Mouse (Mus musculus) right cerebral cortex, postnatal 25 days (tissue): ENCODE data around the gene Ctrb1.

ENCODE experiments used
- DNase-seq: peaks from one replicate; pipeline ENCODE4 v3.0.0; 2022

Gene Ctrb1

DNA sequence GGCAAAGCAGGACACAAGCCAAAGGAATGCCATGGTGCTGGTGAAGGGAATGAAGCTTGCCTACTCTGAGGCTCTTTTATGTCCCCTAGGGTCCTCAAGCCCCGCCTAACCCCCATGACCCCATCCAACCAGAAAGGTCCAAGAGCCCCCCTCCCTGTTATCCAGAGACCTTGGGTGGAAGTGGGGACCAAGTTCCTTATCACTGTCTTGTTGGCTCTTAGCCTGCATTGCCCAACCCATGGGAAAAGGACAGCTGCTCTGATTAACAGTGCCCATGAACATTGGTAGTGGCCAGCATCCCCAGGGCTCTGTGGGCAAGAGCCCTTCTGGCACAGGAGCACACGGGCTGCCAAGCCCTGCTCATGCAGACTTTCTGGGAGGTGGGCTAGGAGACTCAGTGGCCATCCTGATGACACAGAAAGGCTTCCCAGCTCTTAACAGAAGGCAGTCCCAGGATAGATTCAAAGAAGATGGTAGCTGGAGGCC, at the start of gene Ctrb1:
Gene Ctrb1 (minus strand): TSS at position 51 of the 486 bp plus-strand sequence.
- no peak for DNase-seq

DNA sequence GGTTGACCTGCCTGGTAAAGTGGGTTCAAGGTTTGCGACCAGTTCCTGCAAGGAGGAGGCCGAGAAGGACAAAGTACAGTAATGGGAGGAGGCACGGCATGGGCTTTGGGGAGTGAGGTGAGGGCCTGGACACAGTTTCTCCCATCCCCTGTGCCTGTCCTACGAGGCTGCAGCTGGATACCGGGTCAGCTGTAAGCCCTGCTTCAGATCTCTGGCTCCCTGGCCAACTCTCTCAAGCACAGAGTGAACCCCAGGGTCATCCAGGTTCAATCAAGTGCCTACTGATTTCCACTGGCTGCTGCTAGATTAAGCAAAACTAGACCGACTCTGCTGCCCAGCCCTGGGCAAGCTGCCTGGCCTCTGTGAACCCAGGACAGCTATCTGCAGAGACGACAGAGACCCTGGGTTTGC, 49.5 kb upstream of the Ctrb1 start:
- no peak for DNase-seq

DNA sequence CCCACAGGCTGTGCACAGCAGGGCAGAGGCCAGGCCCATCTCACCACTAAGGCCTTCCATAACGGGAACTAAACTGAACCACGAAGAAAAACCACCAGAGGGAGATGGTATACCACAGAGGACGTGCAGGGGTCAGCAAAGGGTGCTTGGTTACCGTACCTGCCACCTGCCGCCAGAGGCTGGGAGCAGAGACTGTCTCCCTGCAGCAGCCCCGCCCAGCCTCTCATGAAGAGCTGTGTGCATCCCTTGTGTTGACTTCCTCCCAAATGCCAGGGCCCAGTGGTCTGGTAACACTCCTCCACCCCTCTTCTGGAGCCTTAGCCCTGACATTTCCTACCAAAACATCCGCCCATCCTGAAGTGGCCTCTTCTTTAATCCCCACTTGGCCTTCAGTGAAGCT, 48.8 kb upstream of the Ctrb1 start:
- no peak for DNase-seq

DNA sequence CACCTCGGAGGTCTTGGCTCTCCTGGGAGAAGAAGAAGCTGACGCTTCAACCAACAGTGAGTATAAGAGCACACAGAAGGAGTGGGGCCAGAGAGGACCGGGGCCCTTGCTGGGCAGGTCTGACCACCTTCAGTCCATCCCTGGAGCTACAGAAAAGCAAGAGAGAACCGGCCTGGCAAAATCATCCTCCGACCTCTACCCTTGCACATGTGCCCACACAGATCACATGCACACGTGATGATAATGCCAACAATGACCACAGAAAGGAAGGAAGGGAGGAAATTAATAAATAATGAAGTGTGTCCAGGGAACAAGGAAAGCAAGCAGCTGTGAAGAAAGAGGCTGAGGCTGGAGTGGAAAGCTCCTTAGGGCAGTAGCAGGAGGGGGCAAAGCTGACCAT, 48.1 kb upstream of the Ctrb1 start:
- no peak for DNase-seq

DNA sequence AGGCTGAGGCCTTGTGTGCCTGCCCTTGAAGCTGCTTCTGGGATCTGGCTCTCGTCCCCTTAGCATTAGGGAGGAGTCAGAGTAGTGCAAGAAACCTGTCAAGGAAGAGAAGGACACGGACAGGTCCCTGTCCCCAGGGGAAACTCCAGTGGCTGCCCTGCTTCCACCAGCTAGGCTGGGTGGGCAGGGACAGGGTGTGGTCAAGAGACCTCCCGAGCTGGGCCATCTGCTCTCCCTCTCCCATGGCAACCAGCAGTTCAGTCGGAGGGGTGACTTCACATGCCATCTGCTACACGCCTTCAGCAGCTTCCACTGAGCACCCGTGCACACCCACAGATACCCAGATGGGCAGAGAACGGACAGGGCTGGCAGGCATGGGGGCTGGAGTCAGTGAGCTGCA, 45.5 kb upstream of the Ctrb1 start:
- DNase-seq = peak; percentile 70

DNA sequence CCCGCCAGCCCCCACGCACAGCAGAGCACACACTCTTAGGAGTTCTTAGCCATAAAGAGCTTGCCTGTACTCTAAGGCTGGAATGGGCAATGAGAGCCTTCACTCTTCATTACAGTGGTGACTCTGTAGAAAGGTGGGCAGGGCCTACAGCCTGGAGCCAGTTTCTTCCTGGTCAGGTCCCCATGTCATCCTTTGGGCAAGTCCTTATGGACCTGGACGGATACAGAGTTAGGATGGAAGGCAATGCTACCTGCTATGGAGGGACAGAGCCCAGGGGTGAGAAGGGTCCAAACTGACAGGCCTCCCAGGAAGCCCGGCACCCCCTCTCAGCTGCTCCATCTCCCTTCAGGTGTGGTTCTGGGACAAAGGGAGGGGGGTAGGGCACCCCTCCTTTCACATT, 45.0 kb upstream of the Ctrb1 start:
- peak; percentile 6 for DNase-seq

DNA sequence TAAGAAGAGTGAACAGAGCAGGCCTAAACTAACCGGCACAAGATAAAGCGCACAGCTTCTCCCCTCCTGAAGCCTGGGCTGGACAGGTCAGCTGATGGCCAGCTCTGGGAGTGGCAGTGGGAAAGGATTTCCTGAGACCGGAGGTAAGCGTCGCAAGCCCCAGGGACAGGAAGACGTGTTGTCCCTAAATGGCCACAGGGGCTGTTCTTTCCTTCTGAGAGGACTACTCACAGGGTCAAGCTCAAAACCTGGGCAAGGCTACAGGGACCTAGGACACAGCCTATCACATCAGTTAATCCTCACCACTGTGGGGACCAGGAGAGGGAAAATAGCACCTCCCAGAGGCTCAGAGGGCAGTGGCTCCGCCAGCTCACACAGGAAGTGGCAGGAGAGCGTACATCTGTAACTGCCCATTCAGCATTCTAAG, 44.5 kb upstream of the Ctrb1 start:
- DNase-seq = peak; percentile 3

DNA sequence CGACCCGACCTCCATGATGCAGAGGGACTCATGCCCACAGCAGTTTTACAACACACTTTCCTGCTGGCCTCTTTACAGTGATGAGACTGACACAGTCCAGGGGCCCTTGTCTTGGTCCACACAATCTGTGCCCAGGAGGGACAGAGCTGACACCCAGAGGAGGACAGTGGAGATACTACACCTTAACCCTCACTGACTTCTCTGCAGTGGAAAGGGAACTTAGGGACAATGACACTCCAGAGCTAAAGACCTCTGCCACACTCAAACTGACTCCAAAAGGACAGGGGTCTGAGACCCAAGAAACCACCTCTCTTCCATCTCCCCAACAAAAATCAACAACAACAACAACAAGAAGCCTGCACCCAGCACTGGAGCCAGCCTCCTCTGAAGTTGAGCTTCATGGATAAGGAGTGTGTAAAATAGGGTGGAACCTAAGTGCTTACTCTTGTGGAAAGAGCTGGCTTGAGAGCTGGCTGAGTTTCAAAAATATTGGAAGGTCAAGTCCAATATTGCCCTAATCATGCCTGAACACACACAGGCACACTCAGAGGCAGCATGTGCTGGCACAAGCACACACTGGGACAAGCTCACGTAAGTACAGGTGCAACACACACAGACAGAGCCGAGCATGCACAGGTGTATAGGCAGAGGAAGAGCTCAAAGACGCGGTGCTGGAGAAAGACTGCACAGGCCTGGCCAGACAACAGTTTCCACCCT, 43.6 kb upstream of the Ctrb1 start:
- no peak for DNase-seq

DNA sequence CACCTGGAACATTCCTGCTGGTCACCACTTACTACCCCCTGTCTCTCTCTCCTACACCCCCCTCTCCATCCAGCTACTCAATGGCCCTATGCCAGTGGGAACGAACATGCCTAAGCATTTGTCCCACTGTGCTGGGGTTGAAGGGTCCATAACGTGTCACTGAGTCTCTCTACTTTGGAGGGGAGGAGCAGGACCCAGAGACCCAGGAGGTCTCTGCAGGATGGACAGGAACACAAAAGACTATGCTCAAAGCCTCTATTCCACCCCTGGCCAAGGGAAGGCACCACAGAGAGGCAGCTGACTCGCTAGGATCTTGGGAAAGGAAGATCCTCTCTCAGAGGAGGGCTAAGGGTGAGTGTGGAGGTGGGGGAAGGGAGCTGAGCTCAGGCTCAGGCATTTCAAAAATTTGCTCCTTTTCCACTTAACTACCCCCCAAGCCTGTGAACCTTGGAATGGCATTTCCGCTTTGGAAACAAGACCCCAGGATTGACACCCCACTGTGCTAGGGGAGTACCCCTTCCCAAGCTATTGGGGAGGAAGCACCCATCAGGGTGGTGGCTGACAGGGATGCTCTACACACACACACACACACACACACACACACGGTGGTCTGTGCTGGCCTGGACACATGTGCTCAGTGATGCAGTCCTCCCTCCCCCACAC, 42.9 kb upstream of the Ctrb1 start:
- peak; percentile 3 for DNase-seq

DNA sequence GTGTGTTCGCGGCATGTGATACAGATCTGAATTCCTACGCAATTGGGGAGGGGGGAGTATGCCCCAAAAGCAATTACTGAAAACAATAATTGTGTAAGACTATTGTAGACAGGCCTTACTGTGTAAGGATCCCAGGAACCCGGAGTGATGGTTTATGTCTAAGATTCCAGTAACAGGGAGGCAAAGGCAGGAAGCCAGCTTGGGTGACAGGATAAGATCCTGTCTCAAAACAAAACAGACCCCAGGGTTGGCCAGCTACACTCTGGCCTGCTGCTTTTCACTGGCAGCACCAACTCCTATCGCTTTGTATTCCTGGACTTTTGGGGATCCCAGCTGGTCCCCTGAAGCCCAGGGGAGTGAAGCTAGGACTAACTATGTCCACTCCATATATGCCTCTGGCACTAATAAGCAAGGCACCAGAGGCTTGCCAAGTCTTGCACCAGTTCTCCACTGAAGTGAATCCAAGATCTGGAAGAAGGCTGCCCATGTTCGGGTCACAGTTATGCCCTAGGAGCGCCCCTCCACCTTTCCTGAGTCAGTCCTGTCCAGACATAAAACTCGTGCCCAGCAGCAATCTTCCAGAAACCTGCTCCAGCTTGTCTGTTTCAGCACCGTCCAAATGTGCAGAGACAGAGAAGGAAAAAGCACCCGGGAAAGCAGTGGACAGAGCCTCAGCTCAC, 41.7 kb upstream of the Ctrb1 start:
- DNase-seq = peak; percentile 7

DNA sequence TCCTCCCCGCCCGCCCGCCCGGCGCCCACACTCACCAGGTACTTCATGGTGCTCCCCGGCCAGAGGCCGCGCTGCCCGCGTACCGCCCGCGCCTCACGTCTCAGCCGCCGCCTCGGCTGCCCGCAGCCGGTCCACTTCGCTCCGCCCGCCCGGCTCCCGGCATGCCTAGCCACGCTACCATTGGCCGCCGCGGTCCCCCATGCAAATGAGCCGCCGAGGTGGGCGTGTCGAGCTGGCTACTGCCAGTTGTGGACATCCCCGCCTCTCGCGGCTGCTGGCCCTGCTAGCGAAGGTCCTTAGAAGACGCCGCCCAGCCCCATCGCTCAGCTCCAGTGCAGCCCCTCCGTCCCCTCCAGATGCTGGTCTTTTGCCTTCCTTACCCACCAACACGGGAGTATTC, 41.2 kb upstream of the Ctrb1 start:
- peak; percentile 97 for DNase-seq

DNA sequence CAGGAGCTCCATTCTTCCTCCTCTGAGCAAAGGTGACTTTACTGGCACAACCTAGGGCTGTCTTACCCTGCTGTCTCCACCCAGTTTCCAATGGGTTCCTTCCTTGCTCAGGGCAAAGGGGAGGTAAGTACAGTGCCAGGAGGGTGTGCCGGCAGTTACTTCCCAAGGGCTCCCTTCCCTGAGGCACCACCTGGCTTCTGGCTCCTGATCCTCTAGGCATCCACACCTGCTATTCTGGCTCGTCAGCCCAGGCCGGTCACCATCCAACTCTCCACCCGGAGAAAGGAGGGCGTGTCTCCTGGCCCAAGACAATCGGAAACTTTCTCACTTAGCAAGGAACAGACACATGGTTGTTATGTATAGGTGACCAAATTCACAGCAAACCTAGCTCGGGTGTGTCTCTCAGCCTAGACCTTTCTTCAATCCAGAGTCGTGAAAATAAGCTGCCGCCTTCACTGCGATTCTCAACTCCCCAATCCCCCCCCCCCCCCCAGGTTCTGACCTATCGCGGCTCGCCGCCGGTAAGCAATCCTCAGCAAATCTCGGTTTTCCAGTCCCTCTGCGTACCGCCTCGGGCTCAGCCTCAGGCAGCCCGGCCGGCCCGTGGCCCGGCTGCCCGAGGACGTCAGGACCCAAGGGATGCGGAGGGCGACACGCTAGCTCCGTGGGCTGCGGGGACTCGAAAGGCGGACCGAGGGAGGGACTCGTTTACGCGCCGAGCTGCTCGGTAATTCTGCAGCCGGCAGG, 40.6 kb upstream of the Ctrb1 start:
- DNase-seq = no peak

DNA sequence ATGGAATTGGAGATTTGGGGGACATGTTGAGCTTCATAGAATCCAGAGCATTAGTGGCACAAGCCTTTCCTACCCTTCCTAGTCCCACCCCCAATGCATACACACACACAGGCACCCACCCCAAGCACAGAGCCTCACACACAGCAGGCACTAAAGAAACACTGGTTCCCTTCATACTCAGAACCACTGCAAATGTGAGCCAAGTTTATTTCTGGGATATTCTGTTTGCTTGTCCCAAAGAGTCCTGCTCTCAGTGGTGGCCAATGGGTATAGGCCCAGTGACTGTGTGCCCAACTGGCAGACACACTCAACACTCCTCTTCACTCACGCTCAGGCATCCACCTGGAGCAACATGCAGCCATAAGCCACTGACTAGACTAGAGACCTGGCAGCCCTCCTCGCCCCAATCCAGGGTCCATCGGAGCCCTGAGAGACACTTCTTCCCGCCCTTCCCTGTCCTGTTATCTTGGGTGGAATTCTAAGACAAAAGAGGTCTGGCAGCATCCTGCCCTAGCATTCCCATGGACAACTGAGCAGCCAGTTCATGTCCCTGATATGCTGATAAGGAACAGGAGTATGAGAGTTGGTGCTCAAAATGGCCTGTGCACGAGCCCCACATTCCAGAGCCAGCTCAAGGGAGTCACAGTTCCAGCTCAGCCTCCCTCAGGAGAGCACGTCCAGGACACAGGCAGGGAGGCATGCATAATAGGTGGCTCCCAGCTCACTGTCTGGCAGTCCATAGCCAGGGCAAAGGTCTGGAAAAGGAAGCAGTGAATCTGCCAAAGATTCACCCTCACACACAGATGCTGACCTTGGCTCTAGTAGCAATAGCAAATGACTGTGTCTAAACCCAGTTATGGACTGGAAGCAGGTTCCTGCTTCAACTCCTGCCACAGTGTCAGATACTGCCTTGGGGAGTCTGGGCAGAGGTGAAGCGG, 38.7 kb upstream of the Ctrb1 start:
- peak; percentile 4 for DNase-seq

DNA sequence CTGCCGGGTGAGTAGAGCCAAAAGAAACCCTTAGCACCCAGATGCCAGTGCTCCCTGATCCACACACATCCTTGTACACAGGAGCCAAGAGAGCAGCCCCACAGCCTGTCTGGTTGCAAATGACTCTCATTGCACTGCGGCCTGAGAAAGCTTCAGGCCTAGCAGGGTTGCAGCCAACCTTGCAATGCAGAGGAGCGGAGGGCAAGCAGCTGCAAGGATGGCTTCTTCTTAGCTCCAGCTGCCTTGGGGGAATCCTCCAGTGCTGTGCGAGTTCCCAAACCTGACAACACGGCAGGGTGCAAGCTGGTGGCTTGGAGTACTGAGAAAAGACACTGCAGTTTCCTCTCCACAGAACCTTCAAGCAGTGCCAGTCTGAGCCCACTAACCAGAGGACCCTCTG, 37.7 kb upstream of the Ctrb1 start:
- no peak for DNase-seq

DNA sequence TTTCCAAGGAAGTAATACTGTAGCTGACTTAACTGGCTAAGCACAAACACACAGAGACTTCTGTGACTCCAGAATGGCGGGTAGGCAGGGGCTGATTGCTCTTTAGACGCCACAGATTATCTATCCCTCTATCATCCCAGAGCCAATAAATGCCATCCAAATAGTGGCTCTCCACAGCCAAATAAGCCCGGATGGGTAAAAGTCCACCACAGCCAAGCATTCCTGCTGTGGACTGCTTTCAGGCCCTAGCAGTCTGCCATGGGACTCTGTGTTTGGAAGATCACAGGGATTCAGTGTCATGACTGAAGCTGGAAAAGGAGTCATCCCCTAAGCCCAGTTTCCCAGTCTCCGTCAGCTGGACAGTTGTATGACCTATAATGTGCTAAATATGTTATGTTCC, 36.7 kb upstream of the Ctrb1 start:
- no peak for DNase-seq

DNA sequence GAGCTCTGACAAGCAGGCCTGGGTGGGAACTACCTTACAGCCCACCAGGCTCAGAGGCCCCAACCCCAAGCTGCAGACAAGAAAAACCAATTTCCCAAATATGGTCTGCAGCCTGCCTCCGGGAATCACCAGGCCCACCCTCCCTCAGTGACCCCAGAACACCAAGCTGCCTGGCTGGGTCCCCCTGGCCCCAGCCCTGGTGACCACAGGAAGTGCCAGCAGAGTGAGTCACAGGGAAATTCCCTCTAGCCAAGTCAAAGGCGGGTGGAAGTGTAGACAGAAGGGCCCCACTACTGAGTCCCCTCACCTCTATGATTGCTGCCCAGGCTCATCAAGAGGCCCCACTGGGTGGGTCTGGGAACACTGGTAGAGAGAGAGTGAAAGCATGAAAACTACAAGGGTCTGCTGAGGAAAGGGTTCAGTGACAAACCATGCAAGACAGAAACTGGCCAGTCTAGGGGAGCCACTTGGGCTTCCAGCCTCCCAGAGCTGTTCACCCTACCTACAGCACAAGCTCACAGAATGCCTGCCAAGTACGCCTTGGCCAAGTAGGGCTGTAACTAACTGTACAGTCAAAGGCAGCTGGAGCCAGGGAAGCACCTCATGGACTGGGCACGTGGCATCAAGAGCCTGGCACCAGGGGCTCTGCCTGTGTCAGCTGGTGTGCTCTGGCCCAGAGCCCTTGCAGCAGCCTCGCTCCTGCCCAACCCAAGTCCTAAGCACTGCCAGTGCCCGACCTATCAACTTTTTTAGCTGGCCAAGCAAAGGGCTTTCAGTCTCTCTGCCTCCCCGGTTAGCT, 35.5 kb upstream of the Ctrb1 start:
- DNase-seq = no peak

DNA sequence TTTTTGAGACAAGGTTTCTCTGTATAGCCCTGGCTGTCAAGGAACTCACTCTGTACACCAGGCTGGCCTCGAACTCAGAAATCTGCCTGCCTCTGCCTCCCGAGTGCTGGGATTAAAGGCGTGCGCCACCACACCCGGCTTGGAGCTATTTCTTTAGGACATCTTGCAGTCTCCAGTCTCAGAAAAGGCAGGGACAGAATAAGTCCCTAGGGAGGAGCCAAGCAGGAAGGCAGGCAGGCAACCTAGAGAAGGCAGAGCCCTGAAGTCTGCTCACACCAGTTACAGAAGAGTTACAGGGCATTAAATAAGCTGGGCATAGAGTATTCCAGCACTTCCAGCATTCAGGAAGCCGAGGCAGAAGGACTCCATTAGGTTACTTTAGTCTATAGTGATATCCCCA, 34.5 kb upstream of the Ctrb1 start:
- no peak for DNase-seq

DNA sequence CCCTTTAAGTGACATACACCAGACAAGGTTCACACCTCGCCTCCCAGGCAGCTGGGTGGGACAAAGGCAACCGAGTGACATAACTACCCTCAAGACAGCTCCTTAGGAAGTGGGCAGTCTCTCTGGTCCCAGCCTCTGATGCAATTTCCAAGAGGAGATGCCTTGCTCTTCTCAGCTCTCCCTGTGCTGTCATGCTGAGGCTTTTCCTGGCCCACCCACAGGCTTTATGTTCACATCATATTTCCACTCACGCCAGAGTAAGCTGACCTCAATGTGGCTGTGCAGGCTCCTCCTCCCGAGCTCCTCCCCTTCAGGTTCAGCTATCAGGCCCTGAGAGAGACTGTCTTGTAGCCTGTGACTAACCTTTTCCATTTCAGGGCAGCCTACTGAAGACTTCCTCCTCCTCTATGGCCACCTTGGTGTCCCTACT, 29.3 kb upstream of the Ctrb1 start:
- DNase-seq = no peak

DNA sequence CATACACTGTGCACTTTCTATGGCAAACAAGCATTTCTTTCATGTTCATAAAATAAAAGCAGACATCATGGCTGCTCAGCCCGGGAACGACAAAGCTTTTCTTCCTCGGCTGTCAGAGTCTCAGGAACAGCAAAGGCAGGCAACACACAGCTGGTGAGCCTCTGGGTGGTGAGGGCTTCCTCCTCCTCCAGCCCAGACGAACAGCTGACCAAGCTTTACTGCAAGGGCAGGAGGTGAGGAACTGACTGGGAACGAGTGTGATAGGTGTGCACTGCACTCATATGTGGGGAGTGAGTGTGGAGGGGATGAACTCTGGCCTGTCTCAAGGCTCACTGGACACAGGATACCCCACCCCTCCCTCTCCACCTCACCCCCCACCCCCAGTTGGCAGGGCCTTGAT, 28.1 kb upstream of the Ctrb1 start:
- no peak for DNase-seq

DNA sequence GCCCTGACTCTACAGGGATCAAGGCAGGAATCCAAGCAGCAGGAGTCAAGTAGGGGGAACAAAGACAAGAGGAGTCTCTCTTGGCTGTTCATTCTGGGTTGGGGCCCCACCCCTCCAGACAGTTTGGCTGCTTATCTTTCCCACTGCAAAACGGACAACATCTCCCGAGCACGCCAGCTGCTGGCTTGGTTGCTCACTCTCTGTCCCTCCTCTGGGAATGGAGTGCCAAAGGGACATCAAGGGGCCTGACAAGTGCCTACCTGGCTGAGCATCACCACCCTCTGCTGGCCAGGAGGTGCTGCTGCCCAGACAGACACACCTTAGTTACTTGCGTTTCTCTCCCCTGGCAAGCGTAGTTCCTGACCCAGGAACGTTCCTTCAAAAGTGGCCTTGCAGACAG, 27.1 kb upstream of the Ctrb1 start:
- DNase-seq = no peak

DNA sequence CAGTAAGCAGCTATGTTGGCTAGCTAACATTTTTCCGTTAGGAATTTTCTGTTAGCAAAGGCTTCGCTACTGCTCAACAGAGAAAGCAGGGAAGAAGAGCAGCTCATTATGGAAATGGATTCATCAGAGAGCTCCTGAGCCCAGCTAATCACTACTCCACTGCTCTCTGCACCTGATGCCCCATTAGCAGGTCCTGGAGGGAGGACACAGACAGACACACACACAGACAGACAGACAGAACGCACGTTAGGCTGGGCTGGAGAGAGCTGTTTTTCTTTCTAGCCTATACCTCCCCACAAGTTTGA, 26.6 kb upstream of the Ctrb1 start:
- DNase-seq = no peak
